Mouse (Mus musculus) cerebellum, adult 11-12 months (tissue): ENCODE measurements around the gene Sdk2.

Experiments
- DNase-seq: peaks from one replicate; pipeline ENCODE4 v3.0.0; 2022

The Sdk2 gene

GRCm38 (mm10) chr11:113927231-113927630 lies 139.6 kb downstream of the Sdk2 start:
- no peak for DNase-seq

- DNase-seq, result peak; percentile 10
Measured at GRCm38 (mm10) chr11:113923137-113923536, 143.7 kb downstream of the Sdk2 start.

GRCm38 (mm10) chr11:113903131-113903860 lies 163.6 kb downstream of the Sdk2 start:
- DNase-seq, result peak; percentile 48

GRCm38 (mm10) chr11:113901906-113902305 lies 164.9 kb downstream of the Sdk2 start:
- peak; percentile 17 for DNase-seq

GRCm38 (mm10) chr11:113898671-113899070 lies 168.2 kb downstream of the Sdk2 start:
- DNase-seq, result no peak

- DNase-seq, result no peak
Measured at GRCm38 (mm10) chr11:113896006-113896405, 170.8 kb downstream of the Sdk2 start.

GRCm38 (mm10) chr11:113892924-113893323 lies 173.9 kb downstream of the Sdk2 start:
- no peak for DNase-seq

- no peak for DNase-seq
Measured at GRCm38 (mm10) chr11:113892067-113892466, 174.8 kb downstream of the Sdk2 start.

- no peak for DNase-seq
Measured at GRCm38 (mm10) chr11:113888156-113888750, 178.6 kb downstream of the Sdk2 start.

GRCm38 (mm10) chr11:113886299-113886698 lies 180.5 kb downstream of the Sdk2 start:
- no peak for DNase-seq

GRCm38 (mm10) chr11:113884962-113885361 lies 181.9 kb downstream of the Sdk2 start:
- no peak for DNase-seq

- DNase-seq, result no peak
Measured at GRCm38 (mm10) chr11:113883031-113883430, 183.8 kb downstream of the Sdk2 start.

GRCm38 (mm10) chr11:113881864-113882263 lies 185.0 kb downstream of the Sdk2 start:
- no peak for DNase-seq

GRCm38 (mm10) chr11:113867066-113867465 lies 199.8 kb downstream of the Sdk2 start:
- no peak for DNase-seq

- DNase-seq, result peak; percentile 62
Measured at GRCm38 (mm10) chr11:113865627-113866026, 201.2 kb downstream of the Sdk2 start.

- DNase-seq, result no peak
Measured at GRCm38 (mm10) chr11:113863408-113863807, 203.4 kb downstream of the Sdk2 start.

- no peak for DNase-seq
Measured at GRCm38 (mm10) chr11:113855661-113856060, 211.2 kb downstream of the Sdk2 start.

GRCm38 (mm10) chr11:113851750-113852149 lies 215.1 kb downstream of the Sdk2 start:
- no peak for DNase-seq

GRCm38 (mm10) chr11:113849322-113849721 lies 217.5 kb downstream of the Sdk2 start:
- no peak for DNase-seq

GRCm38 (mm10) chr11:113843920-113844319 lies 222.9 kb downstream of the Sdk2 start:
- DNase-seq, result no peak

- no peak for DNase-seq
Measured at GRCm38 (mm10) chr11:113842879-113843278, 224.0 kb downstream of the Sdk2 start.

- no peak for DNase-seq
Measured at GRCm38 (mm10) chr11:113831608-113832007, 235.2 kb downstream of the Sdk2 start.

- DNase-seq, result no peak
Measured at GRCm38 (mm10) chr11:113828081-113828554, 238.7 kb downstream of the Sdk2 start.

GRCm38 (mm10) chr11:113820005-113820404 lies 246.8 kb downstream of the Sdk2 start:
- no peak for DNase-seq
